ENCODE assay signal across 19 mouse cellular contexts in genomic region chr9:118638642-118639210, GRCm38 (mm10).
"Had no signal": no experiment of that assay in that cellular context is flagged by ENCODE, and none has a peak within 500 bp of the region (broad histone marks: within the 10 kb centered on the region; RNA-seq: fewer than 3 reads in every experiment).

No protein-coding gene starts in this region.

- H3K9me3 ChIP-seq: neural tube, embryonic 13.5 days had no signal

- H3K27ac ChIP-seq: midbrain, embryonic 10.5 days; midbrain, embryonic 12.5 days; neural tube, embryonic 13.5 days; neural tube, embryonic 15.5 days had no signal

- DNase-seq: lung, adult 18-20 months; lung, embryonic 14.5 days; lung, postnatal 10 days; lung, postnatal 4 days; midbrain, embryonic 14.5 days; retina, postnatal 1 day; right cerebral cortex, adult 18-20 months; right cerebral cortex, postnatal 25 days; right cerebral cortex, postnatal 4 days; spleen, adult 18-20 months; thymus, adult 18-20 months; thymus, postnatal 25 days; thymus, postnatal 4 days had no signal

- H3K4me1 ChIP-seq: midbrain, embryonic 12.5 days; neural tube, embryonic 15.5 days had no signal

- H3K9ac ChIP-seq: lung, embryonic 14.5 days; midbrain, embryonic 12.5 days; neural tube, embryonic 13.5 days; neural tube, embryonic 15.5 days had no signal

- H3K4me3 ChIP-seq: midbrain, embryonic 10.5 days; midbrain, embryonic 12.5 days; myocyte; neural tube, embryonic 13.5 days; neural tube, embryonic 15.5 days had no signal

- H3K36me3 ChIP-seq: midbrain, embryonic 12.5 days had no signal

- ATAC-seq: midbrain, embryonic 16.5 days had no signal

- H3K27me3 ChIP-seq: midbrain, embryonic 12.5 days; neural tube, embryonic 13.5 days; neural tube, embryonic 15.5 days had no signal

- H3K4me2 ChIP-seq: lung, embryonic 14.5 days; midbrain, embryonic 12.5 days; neural tube, embryonic 13.5 days; neural tube, embryonic 15.5 days had no signal
